Mouse (Mus musculus): ENCODE data around the gene 2010111I01Rik. TPM values are rescaled to one million over a fixed set of nuclear protein-coding genes. Genes with fewer than 3 reads are reported as not detected.
"Not testable (repeated sequence)": the region's sequence is repeated elsewhere in the genome, so short reads cannot be mapped to it uniquely, and the experiment has no call there.

Gene 2010111I01Rik
- polyA plus RNA-seq, 1 experiment from 2014 or later = 23.9 TPM

- Histone ChIP-seq H3K36me3 (ENCODE audit: poor library complexity, severe bottlenecking) (peaks cover 68% of the 10 kb centered on the region), H3K9me3 (replicated peaks) (no peaks in the 10 kb centered on the region), H3K9ac (no peak overlapping the region), H3K27me3 (no peaks in the 10 kb centered on the region), H3K4me2 (no peak overlapping the region), H3K4me1 (0 out of 2 replicates have a peak, but pooled peaks cover 3% of the 10 kb centered on the region), H3K27ac (no peak overlapping the region), H3K4me3 (no peak overlapping the region)
- no peak for ATAC-seq
- WGBS = 91% methylated on average over 5 of the region's 5 CpGs
Observed at GRCm38 (mm10) chr13:63302381-63302780, 337.7 kb downstream of the 2010111I01Rik start.

- H3K9ac ChIP-seq = no peak overlapping the region
- no peak for ATAC-seq
- peaks cover 59% of the 10 kb centered on the region for H3K36me3 ChIP-seq (ENCODE audit: poor library complexity, severe bottlenecking)
- H3K27me3 ChIP-seq = no peaks in the 10 kb centered on the region
- H3K9me3 ChIP-seq (replicated peaks) = no peaks in the 10 kb centered on the region
- H3K4me2 ChIP-seq = no peak overlapping the region
- H3K4me3 ChIP-seq = no peak overlapping the region
- H3K27ac ChIP-seq = no peak overlapping the region
- WGBS = 75% methylated on average over 6 of the region's 6 CpGs
- 0 out of 2 replicates have a peak, but pooled peaks cover 3% of the 10 kb centered on the region for H3K4me1 ChIP-seq
Observed at GRCm38 (mm10) chr13:63304124-63304792, 339.6 kb downstream of the 2010111I01Rik start.

GRCm38 (mm10) chr13:63304799-63305159, 340.1 kb downstream of the 2010111I01Rik start:
- H3K27me3 ChIP-seq = no peaks in the 10 kb centered on the region
- no peak for ATAC-seq
- H3K27ac ChIP-seq = no peak overlapping the region
- 63% methylated on average over 3 of the region's 3 CpGs for WGBS
- H3K9me3 ChIP-seq (replicated peaks) = no peaks in the 10 kb centered on the region
- H3K4me2 ChIP-seq = no peak overlapping the region
- no peak overlapping the region for H3K4me3 ChIP-seq
- 0 out of 2 replicates have a peak, but pooled peaks cover 3% of the 10 kb centered on the region for H3K4me1 ChIP-seq
- H3K36me3 ChIP-seq (ENCODE audit: poor library complexity, severe bottlenecking) = peaks cover 56% of the 10 kb centered on the region
- H3K9ac ChIP-seq = no peak overlapping the region

- Histone ChIP-seq H3K4me2 (no peak overlapping the region), H3K4me3 (no peak overlapping the region), H3K27ac (no peak overlapping the region), H3K27me3 (no peaks in the 10 kb centered on the region), H3K9me3 (replicated peaks) (no peaks in the 10 kb centered on the region), H3K9ac (no peak overlapping the region), H3K36me3 (ENCODE audit: poor library complexity, severe bottlenecking) (peaks cover 50% of the 10 kb centered on the region), H3K4me1 (0 out of 2 replicates have a peak, but pooled peaks cover 3% of the 10 kb centered on the region)
- 78% methylated on average over 16 of the region's 16 CpGs for WGBS
- ATAC-seq = no peak
Observed at GRCm38 (mm10) chr13:63305160-63306011, 340.7 kb downstream of the 2010111I01Rik start.

GRCm38 (mm10) chr13:63306768-63307167, 342.1 kb downstream of the 2010111I01Rik start:
- 88% methylated on average over 5 of the region's 5 CpGs for WGBS
- no peaks in the 10 kb centered on the region for H3K27me3 ChIP-seq
- H3K27ac ChIP-seq = no peak overlapping the region
- H3K36me3 ChIP-seq (ENCODE audit: poor library complexity, severe bottlenecking) = peaks cover 36% of the 10 kb centered on the region
- ATAC-seq = no peak
- 0 out of 2 replicates have a peak, but pooled peaks cover 3% of the 10 kb centered on the region for H3K4me1 ChIP-seq
- no peak overlapping the region for H3K4me3 ChIP-seq
- H3K9me3 ChIP-seq (replicated peaks) = no peaks in the 10 kb centered on the region
- H3K9ac ChIP-seq = no peak overlapping the region
- no peak overlapping the region for H3K4me2 ChIP-seq

GRCm38 (mm10) chr13:63309563-63309962, 344.9 kb downstream of the 2010111I01Rik start:
- no peaks in the 10 kb centered on the region for H3K27me3 ChIP-seq
- no peaks in the 10 kb centered on the region for H3K9me3 ChIP-seq (replicated peaks)
- H3K27ac ChIP-seq = no peak overlapping the region
- H3K36me3 ChIP-seq (ENCODE audit: poor library complexity, severe bottlenecking) = peaks cover 13% of the 10 kb centered on the region; the same call in 1 of the 2 replicates
- 87% methylated on average over 3 of the region's 3 CpGs for WGBS
- H3K4me2 ChIP-seq = no peak overlapping the region
- H3K4me1 ChIP-seq = 0 out of 2 replicates have a peak, but pooled peaks cover 3% of the 10 kb centered on the region
- no peak overlapping the region for H3K9ac ChIP-seq
- H3K4me3 ChIP-seq = no peak overlapping the region
- no peak for ATAC-seq

- no peaks in the 10 kb centered on the region for H3K9me3 ChIP-seq (replicated peaks)
- no peak overlapping the region for H3K4me2 ChIP-seq
- no peaks in the 10 kb centered on the region for H3K27me3 ChIP-seq
- WGBS = 83% methylated on average over 2 of the region's 2 CpGs
- no peak for ATAC-seq
- no peak overlapping the region for H3K4me3 ChIP-seq
- no peak overlapping the region for H3K27ac ChIP-seq
- no peak overlapping the region for H3K9ac ChIP-seq
- H3K4me1 ChIP-seq = no peaks in the 10 kb centered on the region
- peaks cover 8% of the 10 kb centered on the region; the same call in 1 of the 2 replicates for H3K36me3 ChIP-seq (ENCODE audit: poor library complexity, severe bottlenecking)
Observed at GRCm38 (mm10) chr13:63311156-63311555, 346.5 kb downstream of the 2010111I01Rik start.

- no peak overlapping the region for H3K27ac ChIP-seq
- 100% methylated on average over 1 of the region's 1 CpGs for WGBS
- no peaks in the 10 kb centered on the region for H3K27me3 ChIP-seq
- H3K9ac ChIP-seq = no peak overlapping the region
- peaks cover 10% of the 10 kb centered on the region; the same call in 1 of the 2 replicates for H3K36me3 ChIP-seq (ENCODE audit: poor library complexity, severe bottlenecking)
- H3K4me1 ChIP-seq = peaks cover 10% of the 10 kb centered on the region
- no peak for ATAC-seq
- no peak overlapping the region for H3K4me2 ChIP-seq
- H3K9me3 ChIP-seq (replicated peaks) = no peaks in the 10 kb centered on the region
- no peak overlapping the region for H3K4me3 ChIP-seq
Observed at GRCm38 (mm10) chr13:63313247-63313646, 348.6 kb downstream of the 2010111I01Rik start.

- no peak for ATAC-seq
Observed at GRCm38 (mm10) chr13:63313748-63314607, 349.3 kb downstream of the 2010111I01Rik start.

GRCm38 (mm10) chr13:63314608-63314920, 349.9 kb downstream of the 2010111I01Rik start:
- Histone ChIP-seq H3K9ac (no peak overlapping the region), H3K27ac (no peak overlapping the region), H3K27me3 (no peaks in the 10 kb centered on the region), H3K4me1 (peaks cover 10% of the 10 kb centered on the region), H3K4me2 (no peak overlapping the region), H3K9me3 (replicated peaks) (no peaks in the 10 kb centered on the region), H3K4me3 (no peak overlapping the region), H3K36me3 (ENCODE audit: poor library complexity, severe bottlenecking) (peaks cover 10% of the 10 kb centered on the region; the same call in 1 of the 2 replicates)
- 86% methylated on average over 4 of the region's 4 CpGs for WGBS
- ATAC-seq = no peak

More at GRCm38 (mm10) chr13:63313748-63314607, 349.3 kb downstream of the 2010111I01Rik start:
- H3K27ac ChIP-seq = no peak overlapping the region
- peaks cover 10% of the 10 kb centered on the region; the same call in 1 of the 2 replicates for H3K36me3 ChIP-seq (ENCODE audit: poor library complexity, severe bottlenecking)
- H3K27me3 ChIP-seq = no peaks in the 10 kb centered on the region
- peaks cover 10% of the 10 kb centered on the region for H3K4me1 ChIP-seq
- 87% methylated on average over 12 of the region's 12 CpGs for WGBS
- H3K4me3 ChIP-seq = no peak overlapping the region
- H3K4me2 ChIP-seq = no peak overlapping the region
- no peaks in the 10 kb centered on the region for H3K9me3 ChIP-seq (replicated peaks)
- no peak overlapping the region for H3K9ac ChIP-seq

- H3K4me1 ChIP-seq = peaks cover 10% of the 10 kb centered on the region
- not testable (repeated sequence) for ATAC-seq; H3K9me3 ChIP-seq (replicated peaks); H3K4me3 ChIP-seq; H3K36me3 ChIP-seq (ENCODE audit: poor library complexity, severe bottlenecking); H3K4me2 ChIP-seq; H3K9ac ChIP-seq; H3K27ac ChIP-seq; H3K27me3 ChIP-seq
- 98% methylated on average over 4 of the region's 4 CpGs for WGBS
Observed at GRCm38 (mm10) chr13:63315111-63315510, 350.4 kb downstream of the 2010111I01Rik start.
